Mouse (Mus musculus) bone marrow macrophage, adult 2 months (primary cell): ENCODE measurements around the gene Mapk3. TPM values are rescaled to one million over a fixed set of nuclear protein-coding genes. Genes with fewer than 3 reads are reported as not detected.
"Not testable (repeated sequence)": the region's sequence is repeated elsewhere in the genome, so short reads cannot be mapped to it uniquely, and the experiment has no call there.

Source experiments
- H3K27ac ChIP-seq: 2 replicates; pipeline ENCODE4 v1.5.1; 2012; ENCODE audit warnings: low read depth, low read length; ENCODE audit not compliant: insufficient read depth
- H3K4me1 ChIP-seq: 2 replicates; pipeline ENCODE4 v1.6.1; 2012; ENCODE audit warnings: low read length; ENCODE audit not compliant: control insufficient read depth, insufficient read depth
- H3K4me3 ChIP-seq: 2 replicates; pipeline ENCODE4 v1.5.1; 2012; ENCODE audit warnings: mild to moderate bottlenecking, low read length, moderate library complexity; ENCODE audit not compliant: insufficient read depth
- CTCF ChIP-seq: IDR thresholded peaks from 2 replicates; pipeline ENCODE4 v1.5.1; 2012; ENCODE audit warnings: low read depth, mild to moderate bottlenecking, low read length, moderate library complexity
- POLR2A ChIP-seq: IDR thresholded peaks from 2 replicates; pipeline ENCODE4 v1.6.1; 2012; ENCODE audit warnings: mild to moderate bottlenecking, low read depth, low read length, borderline replicate concordance
- polyA plus RNA-seq: library from polyadenylated mRNA; stranded (reverse); fragments of >200 nt; gene quantifications from 2 replicates; pipeline ENCODE4 v1.2.4, GENCODE M21; 2012; ENCODE audit not compliant: missing spikeins, insufficient read depth, insufficient read length

The Mapk3 gene
- polyA plus RNA-seq = 331 and 390 TPM in 2 replicates

- TF ChIP-seq POLR2A (no peak), CTCF (peak; percentile 40; the same call in 1 of the 2 replicates)
- Histone ChIP-seq H3K4me1 (peaks cover 34% of the 10 kb centered on the region), H3K27ac (peak within 1 kb of the TSS; percentile 64), H3K4me3 (peak within 1 kb of the TSS; percentile 98)
Measured at GRCm38 (mm10) chr7:126759050-126759671, at the start of gene Mapk3. Mapk3 (plus strand) TSS chr7:126759601.

DNA sequence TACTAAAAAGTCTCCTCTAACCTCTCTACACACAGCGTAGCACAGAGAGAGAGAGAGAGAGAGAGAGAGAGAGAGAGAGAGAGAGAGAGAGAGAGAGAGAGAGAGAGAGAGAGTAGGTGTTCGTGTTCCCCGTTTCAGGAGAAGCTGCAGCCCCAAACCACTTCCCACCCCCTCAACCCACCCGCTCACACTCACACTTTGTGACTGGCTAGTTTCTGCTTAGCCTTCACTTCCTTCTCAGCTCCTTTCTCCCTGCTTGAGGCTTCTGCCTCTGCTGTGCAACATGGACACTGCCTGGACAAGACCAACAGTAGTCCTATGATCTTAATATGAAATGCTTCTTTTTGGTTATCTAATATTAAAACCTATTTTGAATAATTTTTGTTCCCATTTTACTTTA lies 49.1 kb upstream of the Mapk3 start:
- H3K4me3 ChIP-seq = no peak overlapping the region
- peaks cover 14% of the 10 kb centered on the region for H3K4me1 ChIP-seq
- no peak overlapping the region for H3K27ac ChIP-seq
- TF ChIP-seq CTCF (no peak), POLR2A (no peak)

DNA sequence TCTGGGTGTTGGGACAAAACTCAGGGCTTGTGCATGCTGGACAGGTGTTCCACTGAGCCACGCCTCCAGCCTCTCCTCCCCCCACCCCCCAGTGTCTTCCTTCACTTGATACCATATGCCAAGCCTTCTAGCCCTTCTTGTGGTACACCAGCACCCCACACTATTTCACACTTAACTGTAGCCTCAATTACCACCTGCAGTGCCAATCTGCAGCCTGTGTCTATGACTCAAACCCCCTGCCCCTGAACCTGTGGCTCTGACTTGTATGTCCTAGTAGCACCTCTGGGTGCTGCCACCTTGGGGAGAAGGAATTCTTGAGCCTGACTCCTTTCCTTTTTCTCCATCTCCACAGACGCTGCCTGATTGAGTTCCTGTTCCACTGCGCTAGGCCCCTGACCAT lies 47.5 kb upstream of the Mapk3 start:
- no peak overlapping the region for H3K27ac ChIP-seq
- no peak overlapping the region for H3K4me3 ChIP-seq
- H3K4me1 ChIP-seq = peaks cover 13% of the 10 kb centered on the region
- TF ChIP-seq POLR2A (no peak), CTCF (no peak)

DNA sequence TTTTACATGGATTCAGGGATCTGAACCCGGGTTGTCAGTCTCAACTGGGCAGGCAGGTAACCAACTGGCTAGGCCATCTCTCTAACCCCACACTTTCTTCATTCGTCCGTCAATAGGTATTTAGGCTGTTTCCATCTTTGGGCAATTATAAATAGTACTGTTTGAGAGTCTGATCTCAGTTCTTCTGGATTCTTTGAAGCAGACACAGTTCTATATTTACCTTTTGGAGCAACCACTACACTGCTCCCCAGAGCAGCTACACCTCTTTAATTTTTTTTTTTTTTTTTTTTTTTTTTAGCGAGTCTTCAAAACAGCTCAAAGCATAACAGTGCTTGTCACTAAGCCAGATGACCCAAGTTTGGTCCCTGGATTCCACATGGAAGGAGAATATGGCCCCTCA lies 43.7 kb upstream of the Mapk3 start:
- no peak overlapping the region for H3K4me3 ChIP-seq
- no peaks in the 10 kb centered on the region; the same call in 1 of the 2 replicates for H3K4me1 ChIP-seq
- H3K27ac ChIP-seq = no peak overlapping the region
- TF ChIP-seq POLR2A = no peak
- TF ChIP-seq CTCF = no peak

DNA sequence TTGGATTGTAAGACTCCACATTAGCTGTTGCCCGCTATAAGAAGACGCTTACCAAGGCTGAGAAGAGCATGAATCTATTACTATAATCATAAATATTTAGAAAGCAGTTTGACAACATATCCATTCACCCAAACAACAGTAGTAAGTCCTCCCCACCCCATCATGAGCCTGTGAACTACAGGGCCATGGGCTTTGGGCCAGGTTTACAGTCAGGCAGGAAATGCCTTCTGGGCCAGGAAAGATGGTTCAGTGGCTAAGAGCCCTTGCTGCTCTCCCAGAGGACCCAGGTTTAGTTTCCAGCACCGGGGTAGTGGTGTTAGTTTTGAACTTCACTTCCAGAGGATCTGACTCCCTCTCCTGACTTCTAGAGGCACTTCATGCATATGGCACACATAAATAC lies 41.8 kb upstream of the Mapk3 start:
- Histone ChIP-seq H3K4me3 (no peak overlapping the region), H3K4me1 (peaks cover 3% of the 10 kb centered on the region), H3K27ac (no peak overlapping the region)
- TF ChIP-seq POLR2A (no peak), CTCF (no peak)

GRCm38 (mm10) chr7:126718787-126719337 lies 40.5 kb upstream of the Mapk3 start:
- no peak overlapping the region for H3K27ac ChIP-seq
- H3K4me3 ChIP-seq = no peak overlapping the region
- peaks cover 4% of the 10 kb centered on the region for H3K4me1 ChIP-seq
- TF ChIP-seq CTCF = no peak
- no peak for TF ChIP-seq POLR2A

- TF ChIP-seq CTCF (no peak), POLR2A (no peak)
- Histone ChIP-seq H3K4me3 (no peak overlapping the region), H3K27ac (peak overlapping the region; percentile 62), H3K4me1 (peaks cover 19% of the 10 kb centered on the region)
Measured at GRCm38 (mm10) chr7:126721635-126722034, 37.8 kb upstream of the Mapk3 start.

DNA sequence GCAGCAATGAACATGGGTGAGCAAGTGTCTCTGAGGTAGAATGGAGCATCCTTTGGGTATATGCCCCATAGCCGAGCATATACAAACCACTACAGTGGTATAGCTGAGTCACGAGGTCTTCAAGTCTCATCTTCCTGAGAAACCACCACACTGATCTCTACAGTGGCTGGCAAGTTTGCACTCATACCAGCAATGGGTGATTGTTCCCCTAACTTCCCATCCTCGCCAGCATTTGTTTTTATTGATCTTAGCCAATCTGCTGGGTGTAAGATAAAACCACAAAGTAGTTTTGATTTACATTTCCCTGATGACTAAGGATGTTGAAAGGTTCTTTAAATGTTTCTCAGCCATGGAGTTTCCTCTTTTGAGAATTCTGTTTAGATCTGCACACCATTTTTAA lies 34.3 kb upstream of the Mapk3 start:
- TF ChIP-seq CTCF = no peak
- TF ChIP-seq POLR2A = no peak
- Histone ChIP-seq H3K27ac (peak overlapping the region; percentile 83), H3K4me1 (peaks cover 31% of the 10 kb centered on the region), H3K4me3 (peak overlapping the region; percentile 8; the same call in 1 of the 2 replicates)

DNA sequence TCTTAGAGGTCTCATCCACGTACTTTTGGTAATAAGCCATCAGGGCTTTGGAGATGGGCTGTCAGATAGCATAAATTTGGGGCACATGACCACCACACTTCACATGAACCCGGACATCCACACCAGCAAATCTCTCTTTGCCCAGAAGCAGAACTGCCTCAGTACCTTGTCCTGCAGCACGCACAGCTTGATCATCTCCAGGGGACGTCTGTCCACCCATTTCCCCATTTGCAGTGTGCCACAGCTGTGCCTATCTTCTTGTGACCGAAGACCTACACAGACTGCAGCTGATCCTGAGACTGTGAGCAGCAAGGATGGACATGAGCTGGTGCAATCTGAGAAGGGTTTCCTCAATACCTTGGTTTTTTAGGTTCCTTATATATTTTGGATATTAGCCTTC lies 33.7 kb upstream of the Mapk3 start:
- no peak for TF ChIP-seq CTCF
- no peak for TF ChIP-seq POLR2A
- peaks cover 34% of the 10 kb centered on the region for H3K4me1 ChIP-seq
- H3K27ac ChIP-seq = peak overlapping the region; percentile 89
- H3K4me3 ChIP-seq = peak overlapping the region; percentile 19; the same call in 1 of the 2 replicates

GRCm38 (mm10) chr7:126730256-126730789 lies 29.1 kb upstream of the Mapk3 start:
- H3K4me1 ChIP-seq = peaks cover 30% of the 10 kb centered on the region
- not testable (repeated sequence) for H3K4me3 ChIP-seq, H3K27ac ChIP-seq
